Mouse (Mus musculus) small intestine, adult 2 months (tissue): ENCODE measurements around the gene Ntrk3.

ENCODE experiments used
- CTCF ChIP-seq: fragments of 200-500 bp; IDR thresholded peaks from 2 replicates; pipeline ENCODE4 v1.5.1; 2012; ENCODE audit warnings: low read depth, mild to moderate bottlenecking, control low read depth, inconsistent platforms, low read length, moderate library complexity, mixed read lengths; ENCODE audit not compliant: insufficient replicate concordance, insufficient read length; ENCODE audit errors: extremely low read depth
- POLR2A ChIP-seq: fragments of 200-500 bp; IDR thresholded peaks from 2 replicates; pipeline ENCODE4 v1.6.1; 2012; ENCODE audit warnings: low read depth, mild to moderate bottlenecking, control low read depth, inconsistent platforms, low read length, moderate library complexity

GRCm38 (mm10) chr7:78261420-78262125 is 476.2 kb downstream of the Ntrk3 start:
- TF ChIP-seq POLR2A (no peak), CTCF (no peak)
